Mouse (Mus musculus) common myeloid progenitor, adult 5-6 weeks (primary cell): ENCODE results near the gene Gbp6. TPM values are rescaled to one million over a fixed set of nuclear protein-coding genes. Genes with fewer than 3 reads are reported as not detected.
A peak's percentile ranks its signal among the peaks of the same experiment; 100 is the strongest.
"Not testable (repeated sequence)": the region's sequence is repeated elsewhere in the genome, so short reads cannot be mapped to it uniquely, and the experiment has no call there.

Experiments used
- ATAC-seq: replicated peaks from 2 replicates; pipeline ENCODE4 v1.8.0; 2016; ENCODE audit warnings: low read depth, mild to moderate bottlenecking, moderate TSS enrichment, inconsistent platforms; ENCODE audit not compliant: poor library complexity, severe bottlenecking
- total RNA-seq: library from RNA; stranded (forward); fragments of 200-1000, 187-1606 nt; gene quantifications from 2 replicates; pipeline ENCODE4 v1.2.3, GENCODE M21; 2017

Gene Gbp6
- total RNA-seq, result 0.78 and 1.2 TPM in 2 replicates

DNA sequence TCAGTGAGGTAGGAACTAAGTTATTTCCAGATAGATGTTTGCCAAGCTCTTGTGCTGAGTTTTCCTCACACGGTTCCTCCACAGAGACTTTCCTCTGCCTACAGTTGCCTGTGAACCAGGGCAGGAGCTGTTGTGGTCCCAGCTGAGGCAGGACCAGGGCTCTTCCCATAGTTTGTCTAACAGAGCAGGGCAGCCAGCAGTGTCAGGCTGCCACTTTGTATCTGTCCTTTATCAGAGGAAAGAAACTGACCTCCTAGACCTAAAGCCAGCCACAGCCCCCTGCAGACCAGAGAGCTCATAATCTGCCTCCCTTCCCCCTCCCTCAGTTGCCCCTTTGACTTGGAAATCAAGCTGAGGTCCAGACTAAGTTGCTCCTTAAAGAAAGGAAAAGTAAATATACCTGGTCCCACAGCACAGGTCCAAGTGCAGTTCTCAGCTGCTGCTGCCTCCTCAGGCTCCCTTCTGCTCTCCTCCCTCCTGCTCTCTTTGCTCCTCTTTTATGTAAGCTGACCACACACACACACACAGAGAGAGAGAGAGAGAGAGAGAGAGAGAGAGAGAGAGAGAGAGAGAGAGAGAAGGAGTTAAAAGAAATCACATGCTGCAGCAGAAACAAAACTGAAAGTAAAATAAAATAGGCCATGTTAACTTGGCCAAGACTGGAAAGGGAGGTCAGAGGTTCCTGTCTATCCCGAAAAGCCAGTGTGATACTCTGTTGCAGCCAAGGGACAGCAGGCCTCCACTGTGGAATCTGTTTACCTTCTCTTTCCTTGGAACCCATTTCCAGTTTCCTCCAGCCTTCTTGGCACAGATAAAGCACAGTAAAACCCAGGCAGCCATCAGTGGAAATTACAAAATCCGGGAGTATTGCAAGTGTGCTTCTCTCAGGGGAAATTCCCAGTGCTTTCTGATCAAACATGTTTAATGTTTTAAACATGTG is at the start of gene Gbp6, which contains the start of gene Gm43302:
Gbp6 (minus strand) TSS at position 473 of the 940 bp plus-strand sequence.
Gm43302 (minus strand) TSS at position 470 of the 940 bp plus-strand sequence.
- 0 out of 2 replicates have a peak, but pooled peaks have one; percentile 17 for ATAC-seq

DNA sequence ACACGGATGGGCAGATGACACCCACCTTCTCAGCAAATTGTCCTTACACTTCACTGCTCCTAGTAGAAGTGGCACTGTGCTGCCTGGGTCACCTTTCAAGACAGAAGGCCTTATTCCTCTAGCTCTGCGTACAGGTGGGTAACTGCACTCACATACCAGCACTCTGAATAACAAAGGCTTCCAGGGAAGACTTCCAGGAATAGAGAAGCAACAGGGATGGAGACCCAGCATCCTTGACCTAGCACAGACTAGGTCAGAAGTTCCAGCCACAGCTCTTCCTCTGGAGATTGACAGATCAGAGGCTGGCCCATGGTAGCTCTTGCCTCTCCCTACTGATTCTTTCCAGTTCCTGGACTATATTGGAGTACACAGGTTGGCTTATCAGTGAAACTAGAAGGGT is 47.8 kb upstream of the Gbp6 start:
- ATAC-seq, result no peak

DNA sequence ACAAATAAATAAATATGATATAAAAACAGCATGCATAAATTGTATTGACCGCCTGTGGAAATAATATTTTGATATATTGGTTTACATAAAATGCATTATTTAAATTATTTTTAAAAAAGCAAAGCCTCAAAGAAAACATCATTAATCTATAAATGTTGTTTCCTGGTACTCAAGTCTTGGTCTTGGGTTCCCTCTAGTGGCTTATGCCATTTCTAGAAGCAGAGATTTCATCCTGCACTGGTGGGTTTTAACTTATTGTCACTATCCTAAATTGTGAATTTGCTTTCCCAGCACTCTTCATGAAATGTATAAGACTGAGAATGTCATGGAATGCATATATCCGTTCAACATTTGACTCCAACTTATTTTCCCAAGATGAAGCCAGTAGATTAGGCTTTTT is 29.0 kb upstream of the Gbp6 start:
- ATAC-seq, result no peak

DNA sequence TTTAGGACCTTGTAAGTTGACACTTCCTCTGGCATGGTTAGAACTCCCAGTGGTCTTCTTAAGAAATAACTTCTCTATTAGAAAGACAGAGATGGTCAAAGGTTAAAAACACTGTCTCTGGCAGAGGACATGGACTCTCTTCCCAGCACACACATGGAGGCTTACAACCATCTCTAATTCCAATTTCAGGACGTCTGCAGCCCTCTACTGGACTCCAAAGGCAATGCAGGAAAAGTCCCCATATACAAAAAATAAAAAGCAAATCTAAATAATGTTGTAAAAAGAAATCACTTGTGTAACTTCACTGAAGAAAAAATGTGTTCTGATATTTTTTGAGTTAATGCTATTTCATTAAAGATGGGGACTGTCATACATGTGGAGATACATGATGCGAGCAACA is 17.4 kb upstream of the Gbp6 start:
- ATAC-seq, result no peak

DNA sequence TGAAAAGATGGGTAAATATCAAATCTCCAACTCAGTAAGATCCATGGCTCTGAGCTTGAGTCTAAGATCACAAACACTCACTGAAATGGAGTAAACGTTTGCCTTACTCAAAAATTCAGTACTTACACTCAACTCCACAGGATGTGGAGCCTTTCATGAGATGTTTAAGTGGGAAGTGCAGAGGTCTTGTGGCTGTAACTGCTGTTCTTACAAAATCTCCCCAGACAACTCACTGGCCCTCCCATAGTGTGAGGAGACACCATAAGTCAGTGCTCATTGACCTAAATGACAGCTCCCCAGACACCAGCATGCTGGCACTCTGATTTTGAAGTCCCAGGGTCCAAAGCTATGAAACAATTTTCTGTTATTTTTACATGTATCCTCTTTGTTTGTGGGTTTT is 15.7 kb upstream of the Gbp6 start:
- ATAC-seq, result peak; percentile 66; the same call in 1 of the 2 replicates

DNA sequence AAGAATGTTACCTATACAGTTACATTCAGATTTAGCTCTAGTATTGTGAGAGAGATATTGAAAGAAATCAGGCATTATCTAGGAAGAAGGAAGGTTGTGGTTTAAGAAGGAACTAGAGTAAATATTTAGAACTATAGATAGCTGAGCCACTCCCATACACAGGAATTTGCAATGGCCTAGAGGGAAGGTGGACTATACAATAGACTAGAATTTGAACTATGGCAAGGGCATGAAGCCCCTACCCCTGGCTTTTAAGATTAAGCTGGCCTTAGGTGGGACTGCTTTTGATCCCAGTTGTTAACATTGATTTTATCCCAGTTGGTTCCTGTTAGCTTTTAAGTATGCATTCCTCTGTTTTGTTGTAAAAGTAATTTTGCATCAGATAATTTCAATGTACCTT is 13.4 kb upstream of the Gbp6 start:
- not testable (repeated sequence) for ATAC-seq

DNA sequence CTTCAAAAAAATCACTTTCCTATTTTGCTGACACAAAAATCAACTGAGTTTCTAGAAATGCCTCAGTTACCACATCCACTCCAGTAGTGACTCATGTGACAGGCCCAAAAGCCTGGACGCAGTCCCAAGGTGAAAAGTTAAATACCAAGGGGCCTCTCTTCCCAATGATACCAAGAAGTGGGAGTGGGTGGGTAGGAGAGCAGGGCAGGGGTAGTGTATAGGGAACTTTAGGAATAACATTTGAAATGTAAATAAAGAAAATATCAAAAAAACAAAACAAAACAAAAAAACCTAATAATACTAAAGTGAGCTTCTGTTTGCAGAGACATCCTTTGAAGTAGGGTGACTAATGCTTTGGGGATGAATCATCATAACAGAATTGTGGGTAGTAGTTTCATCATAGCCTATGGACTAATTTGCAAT is 12.7 kb upstream of the Gbp6 start:
- no peak for ATAC-seq

DNA sequence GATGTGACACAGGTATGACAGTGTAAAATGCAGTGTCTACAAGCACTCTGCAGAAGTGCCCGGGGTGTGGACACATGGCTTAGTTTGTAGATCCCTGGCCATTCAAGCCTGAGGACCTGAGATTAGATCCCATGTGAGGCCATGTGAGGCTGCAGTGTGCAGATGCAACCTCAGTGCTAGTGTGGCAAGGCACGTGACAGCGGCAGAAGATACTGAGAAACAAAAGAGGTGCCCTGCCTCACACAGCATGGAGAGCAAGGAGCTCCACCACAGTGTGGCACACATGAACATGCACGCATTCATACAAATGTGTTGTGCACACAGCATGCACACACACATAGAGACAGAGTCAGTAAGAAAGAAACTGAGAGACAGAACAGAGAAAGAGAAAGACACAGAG is 12.2 kb upstream of the Gbp6 start:
- not testable (repeated sequence) for ATAC-seq

DNA sequence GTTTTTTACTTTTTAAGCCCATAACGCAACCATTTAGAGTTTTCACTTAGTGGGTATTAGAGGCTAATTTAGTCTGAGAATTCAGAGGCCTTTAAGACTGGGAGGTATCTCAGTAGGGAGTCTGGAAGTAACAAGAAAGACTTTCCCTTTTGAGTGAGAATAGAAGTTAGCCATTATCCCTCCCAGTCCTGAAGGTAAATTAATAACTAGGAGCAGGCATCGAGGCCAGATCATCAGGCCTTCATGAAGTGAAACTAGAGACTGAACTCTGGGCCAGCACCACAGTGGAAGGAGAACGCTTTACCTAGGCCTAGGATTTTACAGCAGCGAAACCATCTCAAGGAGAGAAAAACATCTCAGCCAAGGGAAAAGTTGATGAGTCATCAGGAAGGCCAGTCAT is 8.5 kb upstream of the Gbp6 start:
- ATAC-seq, result no peak

DNA sequence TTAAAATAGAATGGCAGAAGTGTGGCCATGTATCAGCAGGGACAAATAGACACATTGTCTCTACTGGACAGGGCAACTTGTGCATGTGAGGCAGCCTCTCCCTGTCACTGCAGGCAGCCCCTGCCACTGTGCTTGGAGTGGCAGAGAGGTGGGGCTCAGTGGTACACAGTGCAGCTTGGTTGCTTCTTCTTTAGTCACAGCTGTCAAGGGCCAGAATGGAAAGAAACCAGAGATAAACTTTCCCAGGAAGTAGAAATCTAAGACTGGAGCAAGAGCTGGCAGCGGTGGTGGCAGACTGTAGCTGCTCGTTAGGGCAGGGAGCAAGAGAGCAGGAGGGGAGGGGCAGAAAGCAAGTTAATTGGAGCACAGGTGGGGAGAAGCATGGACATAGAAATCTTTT is 8.0 kb upstream of the Gbp6 start:
- no peak for ATAC-seq

DNA sequence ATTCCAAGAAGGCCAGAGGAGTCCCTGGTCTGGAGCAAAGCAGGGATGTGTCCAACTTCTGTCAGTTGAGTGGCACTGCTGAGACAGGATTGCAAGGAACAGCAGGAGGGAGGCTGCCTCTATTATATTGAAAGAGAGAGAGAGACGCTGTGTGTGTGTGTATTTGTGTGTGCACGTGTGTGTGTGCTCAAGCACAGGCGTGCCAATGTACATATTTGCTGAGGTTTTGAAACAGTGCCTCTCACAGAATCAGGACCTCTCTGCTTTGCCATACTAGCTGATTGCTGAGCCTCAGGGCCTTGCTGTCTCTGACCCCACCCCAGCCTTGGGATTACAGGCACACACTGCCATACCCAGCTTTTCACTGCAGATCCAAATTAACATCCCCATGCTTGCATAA is 2.2 kb upstream of the Gbp6 start:
- no peak for ATAC-seq

DNA sequence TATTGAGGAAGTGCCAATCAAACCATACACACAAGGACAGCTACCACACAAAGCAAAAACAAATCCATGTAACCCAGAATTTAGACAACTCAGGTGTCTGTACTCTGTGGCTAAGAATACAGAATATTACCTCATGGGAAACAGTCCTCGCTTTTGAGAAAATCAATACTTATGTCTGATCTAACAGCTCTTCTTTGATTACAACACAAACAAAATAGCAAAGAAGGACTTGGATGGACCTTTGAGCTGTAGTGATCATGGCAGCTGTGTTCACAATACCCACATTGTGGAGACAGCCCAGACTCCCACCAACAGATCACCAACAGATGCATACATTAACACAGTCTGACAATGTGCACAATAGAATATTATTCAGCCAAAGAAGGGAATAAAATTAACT is 1.0 kb downstream of the Gbp6 start:
- ATAC-seq, result no peak

DNA sequence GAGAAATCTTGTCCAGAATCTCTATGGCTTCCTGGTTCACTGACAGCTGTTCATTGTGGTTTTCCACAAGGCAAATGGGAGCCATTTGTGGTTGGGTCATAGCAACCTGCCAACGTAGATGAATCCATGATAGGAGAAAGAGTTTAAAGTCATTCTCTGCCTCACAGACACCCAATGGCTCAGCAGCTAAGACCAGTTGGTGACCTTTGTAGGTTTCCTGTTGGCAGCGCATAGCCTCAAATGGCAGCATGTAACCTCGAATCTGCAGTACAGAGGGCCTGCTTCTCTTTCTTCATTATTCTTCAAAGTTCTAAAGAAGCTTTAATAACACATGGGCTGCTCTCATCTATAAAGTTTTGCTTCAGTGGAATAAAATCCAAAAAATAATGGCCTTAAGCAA is 2.6 kb downstream of the Gbp6 start:
- ATAC-seq, result peak; percentile 63; the same call in 1 of the 2 replicates

DNA sequence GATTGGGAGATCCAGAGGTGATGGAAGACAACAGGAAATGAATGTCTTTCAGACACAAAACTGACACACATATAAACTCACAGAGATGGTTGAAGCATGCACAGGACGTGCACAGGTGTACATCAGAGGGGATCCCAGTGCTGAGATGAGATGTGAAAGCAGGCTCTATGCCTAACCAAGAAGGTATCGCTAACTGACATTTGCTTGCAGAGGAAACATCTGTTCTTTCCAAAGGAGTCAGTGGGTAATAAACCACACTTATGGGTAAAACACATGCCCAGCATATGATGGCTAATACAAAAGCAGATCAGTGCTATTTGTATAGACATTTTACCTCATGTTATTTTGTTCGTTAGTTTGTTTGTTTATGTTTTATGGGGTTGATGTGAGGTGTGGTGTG is 32.8 kb downstream of the Gbp6 start:
- peak; percentile 66 for ATAC-seq

DNA sequence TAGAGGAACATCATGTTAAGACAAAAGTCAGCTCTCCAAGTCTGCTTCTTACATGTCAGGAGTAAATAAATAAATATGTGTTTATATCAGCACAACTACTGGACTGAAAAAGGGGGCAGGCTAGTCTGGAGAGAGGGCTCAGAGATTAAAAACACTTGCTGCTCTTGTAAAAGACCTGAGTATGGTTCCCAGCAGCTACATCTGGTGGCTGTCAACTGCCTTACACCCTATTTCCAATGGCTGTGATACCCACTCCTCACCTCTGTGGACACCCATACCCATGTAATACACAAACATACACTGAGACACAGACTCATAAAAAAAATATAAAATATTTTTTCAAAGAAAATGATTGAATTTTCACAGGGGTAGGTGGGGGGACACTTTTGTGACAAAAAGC is 41.0 kb downstream of the Gbp6 start:
- ATAC-seq, result 0 out of 2 replicates have a peak, but pooled peaks have one; percentile 47

DNA sequence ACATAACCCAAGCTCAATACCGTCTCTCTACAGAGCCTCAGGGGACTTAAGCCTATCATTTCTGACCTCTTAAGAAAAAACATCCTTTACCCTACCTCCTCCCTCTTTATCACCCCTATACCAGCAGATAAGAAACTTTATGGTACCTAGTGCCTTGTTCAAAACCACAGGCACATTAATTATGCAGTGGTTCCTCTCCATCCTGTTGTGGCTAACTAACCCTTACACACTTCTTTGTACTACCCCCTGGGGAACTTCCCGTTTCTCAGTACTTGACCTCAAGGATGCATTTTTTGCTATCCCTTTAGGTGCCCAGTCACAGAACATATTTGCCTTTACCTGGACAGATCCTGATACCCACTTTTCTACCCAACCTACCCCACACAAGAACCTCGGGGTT is 48.8 kb downstream of the Gbp6 start:
- ATAC-seq, result peak; percentile 98

DNA sequence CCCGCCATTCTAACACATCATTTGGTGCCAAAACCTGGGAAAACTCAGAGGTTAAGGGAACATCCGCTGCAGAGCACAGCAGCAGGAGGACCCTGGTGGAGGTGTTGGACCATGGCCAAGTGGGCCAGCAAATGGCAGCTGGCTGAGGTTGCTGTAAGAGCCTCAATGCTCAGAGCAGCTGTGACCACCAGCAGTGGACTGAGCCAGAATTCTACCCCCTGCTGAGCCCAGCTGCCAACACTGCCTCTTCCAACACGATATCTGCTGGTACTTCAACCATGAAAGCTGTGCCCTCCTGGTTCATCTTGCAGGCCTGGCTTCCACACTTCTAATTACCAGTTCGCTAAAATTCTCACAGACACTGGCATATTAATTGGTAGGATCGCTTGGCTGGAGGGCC is 52.5 kb downstream of the Gbp6 start:
- ATAC-seq, result not testable (repeated sequence)

DNA sequence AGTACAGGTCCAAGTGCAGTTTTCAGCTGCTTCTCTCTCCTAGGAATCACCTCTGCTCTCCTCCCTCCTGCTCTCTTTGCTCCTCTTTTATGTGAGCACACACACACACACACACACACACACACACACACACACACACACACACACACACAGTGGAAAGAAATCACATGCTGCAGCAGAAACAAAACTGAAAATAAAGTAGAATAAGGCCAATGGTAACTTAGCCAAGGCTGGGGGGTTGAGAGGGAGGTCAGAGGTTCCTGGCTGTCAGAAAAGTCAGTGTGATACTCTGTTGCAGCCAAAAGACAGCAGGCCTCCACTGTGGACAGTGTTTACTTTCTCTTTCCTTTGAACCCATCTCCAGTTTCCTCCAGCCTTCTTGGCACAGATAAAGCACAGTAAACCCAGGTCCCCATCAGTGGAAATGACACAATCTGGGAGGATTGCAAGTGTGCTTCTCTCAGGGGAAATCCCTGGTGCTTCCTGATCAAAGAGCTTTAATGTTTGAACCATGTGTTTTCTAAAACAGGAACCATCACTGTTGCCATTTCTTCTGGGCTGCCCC is 53.9 kb downstream of the Gbp6 start, which contains the start of gene Gbp10:
Gbp10 (minus strand) TSS at position 51 of the 565 bp plus-strand sequence.
- not testable (repeated sequence) for ATAC-seq

DNA sequence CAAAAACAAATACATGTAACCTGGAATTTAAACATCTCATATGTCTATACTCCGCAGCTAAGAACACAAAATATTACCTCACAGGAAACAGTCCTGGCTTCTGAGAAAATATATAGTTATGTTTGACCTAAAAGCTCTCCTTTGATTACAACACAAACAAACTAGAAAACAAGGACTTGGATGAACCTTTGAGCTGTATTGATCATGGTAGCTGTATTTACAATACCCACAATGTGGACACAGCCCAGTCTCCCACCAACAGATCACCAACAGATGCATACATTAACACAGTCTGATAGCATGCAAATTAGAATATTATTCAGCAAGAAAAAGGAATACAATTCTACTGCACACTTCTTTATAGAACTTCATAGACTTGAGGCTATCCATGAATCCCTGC is 55.1 kb downstream of the Gbp6 start:
- ATAC-seq, result not testable (repeated sequence)

DNA sequence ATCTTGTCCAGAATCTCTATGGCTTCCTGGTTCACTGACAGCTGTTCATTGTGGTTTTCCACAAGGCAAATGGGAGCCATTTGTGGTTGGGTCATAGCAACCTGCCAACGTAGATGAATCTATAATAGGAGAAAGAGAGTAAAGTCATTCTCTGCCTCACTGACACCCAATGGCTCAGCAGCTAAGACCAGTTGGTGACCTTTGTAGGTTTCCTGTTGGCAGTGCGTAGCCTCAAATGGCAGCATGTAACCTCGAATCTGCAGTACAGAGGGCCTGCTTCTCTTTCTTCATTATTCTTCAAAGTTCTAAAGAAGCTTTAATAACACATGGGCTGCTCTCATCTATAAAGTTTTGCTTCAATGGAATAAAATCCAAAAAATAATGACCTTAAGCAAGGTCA is 57.5 kb downstream of the Gbp6 start:
- peak; percentile 62 for ATAC-seq
